Mouse (Mus musculus): ENCODE results near the gene Btbd35f1.
"Not testable (repeated sequence)": the region's sequence is repeated elsewhere in the genome, so short reads cannot be mapped to it uniquely, and the experiment has no call there.

Gene Btbd35f1

GRCm38 (mm10) chrX:32559755-32560154 is at the start of gene Btbd35f1:
Gene Btbd35f1, plus strand, starts transcription at chrX:32560055.
- not testable (repeated sequence) for DNase-seq (ENCODE audit: low read depth in 2 of 2, low spot score in 2 of 2)

DNA sequence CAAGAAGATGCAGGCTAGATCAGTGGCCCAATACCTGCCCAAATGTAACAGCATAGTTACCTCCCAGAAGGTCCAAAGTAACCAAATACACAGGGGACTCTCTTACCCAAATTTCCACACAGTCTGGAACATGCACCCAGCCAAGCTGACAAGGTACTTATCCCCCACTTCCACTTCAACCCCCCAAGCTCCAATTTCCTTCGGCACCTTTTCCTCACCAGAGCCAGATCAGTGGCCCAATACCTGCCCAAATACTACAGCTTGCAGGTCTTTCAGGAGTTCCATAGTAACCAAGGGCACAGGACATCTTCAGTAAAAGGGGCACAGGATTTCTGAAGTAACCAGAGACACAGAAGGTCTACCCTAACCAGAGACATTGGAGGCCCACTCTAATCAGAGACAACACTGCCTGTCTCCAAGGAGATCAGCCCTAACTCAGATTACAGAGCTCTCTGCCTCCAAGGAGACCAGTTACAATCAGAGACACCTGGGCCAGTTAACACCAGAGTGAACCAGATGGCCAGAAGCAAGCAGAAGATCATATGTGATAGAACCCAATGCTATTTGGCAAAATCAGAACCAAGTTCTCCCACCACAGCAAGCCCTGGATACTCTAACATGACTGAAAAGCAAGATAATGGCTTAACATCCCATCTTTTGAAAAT is 31.2 kb downstream of the Btbd35f1 start:
- DNase-seq (ENCODE audit: low read depth in 2 of 2, low spot score in 2 of 2) = not testable (repeated sequence)

GRCm38 (mm10) chrX:32601008-32601407 is 41.2 kb downstream of the Btbd35f1 start:
- DNase-seq (ENCODE audit: low read depth in 2 of 2, low spot score in 2 of 2) = not testable (repeated sequence)

GRCm38 (mm10) chrX:32601425-32601824 is 41.6 kb downstream of the Btbd35f1 start:
- DNase-seq (ENCODE audit: low read depth in 2 of 2, low spot score in 2 of 2) = not testable (repeated sequence)
